Mouse (Mus musculus) kidney, adult 2 months (tissue): ENCODE measurements around the gene Ebi3.

Source experiments
- CTCF ChIP-seq: fragments of 200-500 bp; conservative IDR thresholded peaks from 2 replicates; pipeline ENCODE4 v1.5.1; 2011; ENCODE audit warnings: low read depth, mild to moderate bottlenecking, control low read depth, low read length, moderate library complexity, mixed read lengths; ENCODE audit not compliant: insufficient read depth, insufficient read length
- POLR2A ChIP-seq: fragments of 200-500 bp; IDR thresholded peaks from one replicate; pipeline ENCODE4 v1.6.1; 2011; ENCODE audit warnings: low read depth, low read length, control low read depth

DNA sequence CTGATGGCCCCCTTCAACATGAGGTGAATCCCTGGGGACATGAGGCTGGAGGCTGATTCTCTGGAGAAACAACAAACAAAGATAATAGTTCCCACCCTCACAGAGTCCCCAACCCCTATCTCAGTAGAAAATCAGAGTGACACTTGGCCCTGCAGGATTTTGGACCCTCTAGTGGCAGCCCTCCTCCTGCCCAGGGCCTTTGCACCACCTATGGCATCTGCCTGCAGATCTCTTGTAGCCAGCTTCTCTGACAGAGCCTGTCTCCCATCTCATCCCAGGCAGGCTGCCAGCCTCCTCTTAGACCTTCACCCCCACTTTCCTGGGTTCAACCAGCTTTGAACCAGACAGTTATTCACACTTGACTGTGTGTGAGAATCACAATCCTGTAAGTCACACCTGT lies 8.4 kb downstream of the Ebi3 start:
- TF ChIP-seq CTCF (no peak), POLR2A (no peak)
